Mouse (Mus musculus): Measurements from ENCODE around the gene Mesp2.

- TF ChIP-seq CTCF (IDR thresholded peaks at IDR 0.05; ENCODE audit: low read depth, low read length) (no peak), POLR2A (IDR thresholded peaks at IDR 0.05; ENCODE audit: borderline replicate concordance, low read depth, low read length) (no peak)
Observed at GRCm38 (mm10) chr7:79856305-79856704, 45.8 kb downstream of the Mesp2 start.

All from bone marrow macrophage, adult 2 months (primary cell).